Mouse (Mus musculus) adrenal gland, postnatal 0 days (tissue): ENCODE results near the gene Pate3. TPM values are rescaled to one million over a fixed set of nuclear protein-coding genes. Genes with fewer than 3 reads are reported as not detected.

Experiments
- polyA plus RNA-seq: library from polyadenylated mRNA; unstranded; fragments of >200 nt; fragmentation: Nextera tagmentation; extraction: Ambion mirVana; gene quantifications from 2 replicates; pipeline ENCODE4 v1.2.1, GENCODE M21; 2015

Gene Pate3
- polyA plus RNA-seq = not detected in 2 replicates

DNA sequence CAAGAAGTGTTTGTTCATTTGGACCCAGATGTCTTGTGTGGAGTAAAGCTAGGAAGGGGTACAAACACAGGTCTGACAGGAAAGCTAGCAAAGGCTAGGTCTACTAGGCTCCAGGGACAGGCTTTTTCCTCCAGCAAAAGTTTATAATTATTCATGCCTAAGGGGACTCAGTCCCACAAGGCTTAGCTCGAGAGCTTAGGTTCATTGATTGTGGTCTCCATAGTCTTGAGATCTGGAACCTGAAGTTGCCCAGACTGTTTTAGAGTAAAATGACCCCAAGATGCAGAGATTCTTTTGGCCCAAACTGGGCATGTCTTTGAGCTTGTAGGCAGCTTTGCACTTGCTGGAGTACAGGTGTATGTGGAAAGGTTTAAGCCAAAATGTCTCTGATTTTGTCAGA lies at the start of gene Pate3:
Gene Pate3 (minus strand): TSS at position 101 of the 400 bp plus-strand sequence.

GRCm38 (mm10) chr9:35687013-35687412 lies 39.0 kb upstream of the Pate3 start, which contains the start of gene Pate1:
TSS of gene Pate1 (minus strand) at chr9:35687390.

DNA sequence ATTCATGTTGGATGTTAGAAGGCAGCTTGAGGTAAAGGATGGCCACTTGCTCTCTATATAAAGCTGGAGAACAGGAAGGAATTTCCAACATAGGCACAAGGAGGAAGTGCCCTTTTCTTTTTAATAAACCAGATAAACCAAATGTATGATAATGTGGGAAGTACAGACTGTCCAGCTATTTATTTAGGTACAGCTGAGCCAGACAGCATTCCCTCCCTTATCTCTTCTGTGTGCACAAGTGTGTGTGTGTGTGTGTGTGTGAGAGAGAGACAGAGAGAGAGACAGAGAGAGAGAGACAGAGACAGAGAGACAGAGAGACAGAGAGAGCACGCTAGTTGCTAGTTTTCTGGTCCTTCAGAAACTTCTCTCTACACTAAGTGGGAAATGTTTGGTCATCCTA lies 36.2 kb downstream of the Pate3 start, which contains the start of gene Pate4:
Gene Pate4 (minus strand): TSS at position 101 of the 400 bp plus-strand sequence.

Other genes with a start within 250 kb of the Pate3 start
- 4.7 and 5.6 TPM in 2 replicates for gene Cdon, start 227.1 kb downstream of the Pate3 start, polyA plus RNA-seq
- gene Gm1113, start 129.9 kb downstream of the Pate3 start, polyA plus RNA-seq = not detected in 2 replicates
- gene Ddx25, start 89.7 kb downstream of the Pate3 start, polyA plus RNA-seq = 1.8 and 3.6 TPM in 2 replicates
- 10.7 and 11.9 TPM in 2 replicates for gene Pus3, start 89.6 kb downstream of the Pate3 start, polyA plus RNA-seq
- gene Pate2, start 77.9 kb downstream of the Pate3 start, polyA plus RNA-seq = 0.15 and 0.27 TPM in 2 replicates
- gene Hyls1, start 77.8 kb downstream of the Pate3 start, polyA plus RNA-seq = 7.3 and 8.3 TPM in 2 replicates
- not detected in 2 replicates for gene Pate4, start 36.3 kb downstream of the Pate3 start, polyA plus RNA-seq
- gene Pate1, start 39.2 kb upstream of the Pate3 start, polyA plus RNA-seq = not detected in 2 replicates
- not detected in 2 replicates for gene Gm17677, start 92.8 kb upstream of the Pate3 start, polyA plus RNA-seq
- not detected in 2 replicates for gene Gm17727, start 129.9 kb upstream of the Pate3 start, polyA plus RNA-seq
- gene Gm27235, start 141.9 kb upstream of the Pate3 start, polyA plus RNA-seq = not detected in 2 replicates
- not detected in 2 replicates for gene D730048I06Rik, start 141.9 kb upstream of the Pate3 start, polyA plus RNA-seq
- gene 9230110F15Rik, start 195.9 kb upstream of the Pate3 start, polyA plus RNA-seq = not detected in 2 replicates